Mouse (Mus musculus) spleen, adult 10 weeks (tissue): ENCODE measurements around the gene Gm1979. TPM values are rescaled to one million over a fixed set of nuclear protein-coding genes. Genes with fewer than 3 reads are reported as not detected.

ENCODE experiments used
- polyA plus RNA-seq: library from polyadenylated mRNA; stranded (reverse); fragments of 350-450 nt; fragmentation: Illumina TruSeq; extraction: RNeasy Lipid Tissue Mini Kit (QIAGEN cat#74804); gene quantifications from one replicate; pipeline ENCODE4 v1.2.3, GENCODE M21; 2015; ENCODE audit warnings: low replicate concordance; ENCODE audit not compliant: insufficient read depth

Gm1979 gene
- not detected for polyA plus RNA-seq

DNA sequence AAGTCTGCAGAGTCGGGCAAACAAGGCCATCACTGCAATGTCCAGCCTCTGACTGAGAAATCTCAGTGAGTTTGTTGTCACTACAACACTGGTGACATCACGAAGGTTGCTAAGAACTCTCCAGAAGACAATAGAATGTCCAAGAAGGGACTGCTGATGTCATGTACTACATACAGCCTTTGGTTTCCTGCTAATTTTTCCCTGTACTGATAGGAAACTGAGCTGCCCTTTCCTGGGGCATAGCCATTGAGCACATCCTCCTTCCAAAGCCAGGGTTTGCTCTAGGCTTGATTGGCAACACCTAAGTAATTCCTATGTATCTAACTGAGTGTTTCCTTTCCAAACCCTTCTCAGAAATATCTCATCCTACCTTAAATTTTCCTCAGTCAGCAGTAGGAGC, at the start of gene Gm1979:
Gene Gm1979 (minus strand): TSS at position 101 of the 400 bp plus-strand sequence.

GRCm38 (mm10) chr5:26039458-26039857, 34.9 kb upstream of the Gm1979 start, which contains the start of gene Speer4a:
Gene Speer4a, minus strand, starts transcription at chr5:26039558.

GRCm38 (mm10) chr5:26022816-26023215, 18.2 kb upstream of the Gm1979 start, which contains the start of gene Gm5862:
Gene Gm5862, minus strand, starts transcription at chr5:26022916.

DNA sequence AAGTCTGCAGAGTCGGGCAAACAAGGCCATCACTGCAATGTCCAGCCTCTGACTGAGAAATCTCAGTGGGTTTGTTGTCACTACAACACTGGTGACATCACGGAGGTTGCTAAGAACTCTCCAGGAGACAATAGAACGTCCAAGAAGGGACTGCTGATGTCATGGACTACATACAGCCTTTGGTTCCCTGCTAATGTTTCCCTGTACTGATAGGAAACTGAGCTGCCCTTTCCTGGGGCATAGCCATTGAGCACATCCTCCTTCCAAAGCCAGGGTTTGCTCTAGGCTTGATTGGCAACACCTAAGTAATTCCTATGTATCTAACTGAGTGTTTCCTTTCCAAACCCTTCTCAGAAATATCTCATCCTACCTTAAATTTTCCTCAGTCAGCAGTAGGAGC, 16.0 kb downstream of the Gm1979 start, which contains the start of gene Gm21698:
Gene Gm21698 (minus strand): TSS at position 101 of the 400 bp plus-strand sequence.

DNA sequence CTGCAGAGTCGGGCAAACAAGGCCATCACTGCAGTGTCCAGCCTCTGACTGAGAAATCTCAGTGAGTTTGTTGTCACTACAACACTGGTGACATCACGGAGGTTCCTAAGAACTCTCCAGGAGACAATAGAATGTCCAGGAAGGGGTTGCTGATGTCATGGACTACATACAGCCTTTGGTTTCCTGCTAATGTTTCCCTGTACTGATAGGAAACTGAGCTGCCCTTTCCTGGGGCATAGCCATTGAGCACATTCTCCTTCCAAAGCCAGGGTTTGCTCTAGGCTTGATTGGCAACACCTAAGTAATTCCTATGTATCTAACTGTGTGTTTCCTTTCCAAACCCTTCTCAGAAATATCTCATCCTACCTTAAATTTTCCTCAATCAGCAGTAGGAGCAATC, 32.0 kb downstream of the Gm1979 start, which contains the start of gene Gm21680:
Gene Gm21680 (minus strand): TSS at position 101 of the 400 bp plus-strand sequence.

DNA sequence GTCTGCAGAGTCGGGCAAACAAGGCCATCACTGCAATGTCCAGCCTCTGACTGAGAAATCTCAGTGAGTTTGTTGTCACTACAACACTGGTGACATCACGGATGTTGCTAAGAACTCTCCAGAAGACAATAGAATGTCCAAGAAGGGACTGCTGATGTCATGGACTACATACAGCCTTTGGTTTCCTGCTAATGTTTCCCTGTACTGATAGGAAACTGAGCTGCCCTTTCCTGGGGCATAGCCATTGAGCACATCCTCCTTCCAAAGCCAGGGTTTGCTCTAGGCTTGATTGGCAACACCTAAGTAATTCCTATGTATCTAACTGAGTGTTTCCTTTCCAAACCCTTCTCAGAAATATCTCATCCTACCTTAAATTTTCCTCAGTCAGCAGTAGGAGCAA, 50.3 kb downstream of the Gm1979 start, which contains the start of gene Gm21671:
Gene Gm21671 (minus strand): TSS at position 101 of the 400 bp plus-strand sequence.

Other genes with a start within 250 kb of the Gm1979 start
- 2.5 TPM for gene Actr3b, start 244.8 kb downstream of the Gm1979 start, polyA plus RNA-seq
- not detected for gene Gm21663, start 62.4 kb downstream of the Gm1979 start, polyA plus RNA-seq
- not detected for gene Gm21671, start 50.4 kb downstream of the Gm1979 start, polyA plus RNA-seq
- gene Gm21680, start 32.1 kb downstream of the Gm1979 start, polyA plus RNA-seq, result not detected
- not detected for gene Gm21698, start 16.1 kb downstream of the Gm1979 start, polyA plus RNA-seq
- not detected for gene Gm5862, start 18.1 kb upstream of the Gm1979 start, polyA plus RNA-seq
- not detected for gene Speer4a, start 34.8 kb upstream of the Gm1979 start, polyA plus RNA-seq
- not detected for gene Gm7347, start 53.8 kb upstream of the Gm1979 start, polyA plus RNA-seq
- gene Gm10471, start 84.5 kb upstream of the Gm1979 start, polyA plus RNA-seq, result not detected
- gene 5031410I06Rik, start 100.6 kb upstream of the Gm1979 start, polyA plus RNA-seq, result not detected
- gene Gm10220, start 116.6 kb upstream of the Gm1979 start, polyA plus RNA-seq, result not detected